Mouse (Mus musculus) small intestine, adult 2 months (tissue): Measurements from ENCODE around the gene Cers6. TPM values are rescaled to one million over a fixed set of nuclear protein-coding genes. Genes with fewer than 3 reads are reported as not detected.
A peak's percentile ranks its signal among the peaks of the same experiment; 100 is the strongest.

Experiments used
- H3K27ac ChIP-seq: fragments of 200-500 bp; 2 replicates; pipeline ENCODE4 v1.5.1; 2012; ENCODE audit warnings: low read depth, low read length, control low read depth, inconsistent platforms; ENCODE audit not compliant: insufficient read depth
- H3K27me3 ChIP-seq: fragments of 200-500 bp; 2 replicates; pipeline ENCODE4 v1.6.1; 2012; ENCODE audit warnings: mild to moderate bottlenecking, moderate library complexity, low read length, inconsistent platforms; ENCODE audit not compliant: control insufficient read depth, insufficient read depth
- H3K36me3 ChIP-seq: fragments of 200-500 bp; 2 replicates; pipeline ENCODE4 v1.6.1; 2012; ENCODE audit warnings: mild to moderate bottlenecking, low read length, control low read depth, inconsistent platforms; ENCODE audit not compliant: control insufficient read depth, insufficient read depth
- H3K4me1 ChIP-seq: fragments of 200-500 bp; 2 replicates; pipeline ENCODE4 v1.6.1; 2012; ENCODE audit warnings: low read length, inconsistent platforms, mixed read lengths; ENCODE audit not compliant: control insufficient read depth, insufficient read depth, insufficient read length
- H3K4me3 ChIP-seq: fragments of 200-500 bp; 2 replicates; pipeline ENCODE4 v1.5.1; 2012; ENCODE audit warnings: low read depth, mild to moderate bottlenecking, control low read depth, inconsistent platforms, low read length, moderate library complexity
- CTCF ChIP-seq: fragments of 200-500 bp; IDR thresholded peaks from 2 replicates; pipeline ENCODE4 v1.5.1; 2012; ENCODE audit warnings: low read depth, mild to moderate bottlenecking, control low read depth, inconsistent platforms, low read length, moderate library complexity, mixed read lengths; ENCODE audit not compliant: insufficient replicate concordance, insufficient read length; ENCODE audit errors: extremely low read depth
- POLR2A ChIP-seq: fragments of 200-500 bp; IDR thresholded peaks from 2 replicates; pipeline ENCODE4 v1.6.1; 2012; ENCODE audit warnings: low read depth, mild to moderate bottlenecking, control low read depth, inconsistent platforms, low read length, moderate library complexity
- WGBS: fragments of 180-500 bp; shearing (Covaris S2); methylation state at CpG from one replicate; pipeline ENCODE4 v1.1.7; 2018; 5-methylcytosine and 5-hydroxymethylcytosine counted together
- polyA plus RNA-seq: library from polyadenylated mRNA; depleted of rRNA; stranded (reverse); fragments of >200 nt; gene quantifications from 2 replicates; pipeline ENCODE4 v1.2.3, GENCODE M21; 2012

The Cers6 gene
- polyA plus RNA-seq, 1 experiment: 19.4 TPM

- 83% methylated on average over 10 of the region's 10 CpGs for WGBS
- TF ChIP-seq POLR2A: no peak
These were observed 243.4 kb downstream of the Cers6 start for GRCm38 (mm10) chr2:69104511-69105145.

GRCm38 (mm10) chr2:69109246-69109645 is 248.0 kb downstream of the Cers6 start:
- TF ChIP-seq POLR2A (no peak), CTCF (no peak)
- H3K27ac ChIP-seq: no peak overlapping the region
- H3K27me3 ChIP-seq: no peaks in the 10 kb centered on the region
- H3K36me3 ChIP-seq: peaks cover 28% of the 10 kb centered on the region
- 59% methylated on average over 5 of the region's 5 CpGs for WGBS
- H3K4me3 ChIP-seq: no peak overlapping the region
- H3K4me1 ChIP-seq: no peaks in the 10 kb centered on the region

More at GRCm38 (mm10) chr2:69104511-69105145, 243.4 kb downstream of the Cers6 start:
- Histone ChIP-seq H3K4me1 (no peaks in the 10 kb centered on the region), H3K27ac (no peak overlapping the region), H3K36me3 (peaks cover 19% of the 10 kb centered on the region), H3K27me3 (no peaks in the 10 kb centered on the region), H3K4me3 (no peak overlapping the region)

GRCm38 (mm10) chr2:69109710-69110109 is 248.5 kb downstream of the Cers6 start:
- no peak for TF ChIP-seq POLR2A
- TF ChIP-seq CTCF: no peak
- Histone ChIP-seq H3K4me3 (no peak overlapping the region), H3K4me1 (no peaks in the 10 kb centered on the region), H3K27me3 (no peaks in the 10 kb centered on the region), H3K27ac (no peak overlapping the region), H3K36me3 (peaks cover 24% of the 10 kb centered on the region)
- WGBS: 77% methylated on average over 7 of the region's 7 CpGs

- Histone ChIP-seq H3K4me3 (no peak overlapping the region), H3K4me1 (no peaks in the 10 kb centered on the region), H3K36me3 (peaks cover 21% of the 10 kb centered on the region), H3K27ac (no peak overlapping the region), H3K27me3 (no peaks in the 10 kb centered on the region)
- 95% methylated on average over 5 of the region's 5 CpGs for WGBS
- peak; percentile 29; the same call in 1 of the 2 replicates for TF ChIP-seq CTCF
- no peak for TF ChIP-seq POLR2A
These were observed 251.4 kb downstream of the Cers6 start for GRCm38 (mm10) chr2:69112609-69113008.

GRCm38 (mm10) chr2:69113829-69114547 is 252.7 kb downstream of the Cers6 start:
- no peak for TF ChIP-seq POLR2A
- TF ChIP-seq CTCF: no peak
- 78% methylated on average over 10 of the region's 10 CpGs for WGBS
- no peak overlapping the region for H3K27ac ChIP-seq
- H3K4me1 ChIP-seq: no peaks in the 10 kb centered on the region
- H3K27me3 ChIP-seq: no peaks in the 10 kb centered on the region
- peaks cover 14% of the 10 kb centered on the region; the same call in 1 of the 2 replicates for H3K36me3 ChIP-seq
- H3K4me3 ChIP-seq: no peak overlapping the region

- Histone ChIP-seq H3K27ac (no peak overlapping the region), H3K36me3 (peaks cover 8% of the 10 kb centered on the region; the same call in 1 of the 2 replicates), H3K4me3 (no peak overlapping the region), H3K27me3 (no peaks in the 10 kb centered on the region), H3K4me1 (no peaks in the 10 kb centered on the region)
- no peak for TF ChIP-seq CTCF
- no peak for TF ChIP-seq POLR2A
- 86% methylated on average over 3 of the region's 3 CpGs for WGBS
These were observed 254.7 kb downstream of the Cers6 start for GRCm38 (mm10) chr2:69115921-69116320.

- no peaks in the 10 kb centered on the region for H3K27me3 ChIP-seq
- TF ChIP-seq POLR2A: no peak
- no peak for TF ChIP-seq CTCF
- no peak overlapping the region for H3K27ac ChIP-seq
- no peak overlapping the region for H3K4me3 ChIP-seq
- H3K4me1 ChIP-seq: no peaks in the 10 kb centered on the region
- 63% methylated on average over 4 of the region's 4 CpGs for WGBS
- peaks cover 4% of the 10 kb centered on the region; the same call in 1 of the 2 replicates for H3K36me3 ChIP-seq
These were observed 255.5 kb downstream of the Cers6 start for GRCm38 (mm10) chr2:69116767-69117166.
